In genomic region chr4:125149460-125149859, GRCm38 (mm10) we compare ENCODE assay signal across 24 mouse cellular contexts. TPM values are rescaled to one million over a fixed set of nuclear protein-coding genes. Genes with fewer than 3 reads are reported as not detected.
A peak's percentile ranks its signal among the peaks of the same experiment; 100 is the strongest.
DNase-seq lines count a peak whose midpoint lies in the region; ATAC-seq lines count a peak whose summit lies in the region.
"Had no signal": no experiment of that assay in that cellular context is flagged by ENCODE, and none has a peak within 500 bp of the region (broad histone marks: within the 10 kb centered on the region; RNA-seq: fewer than 3 reads in every experiment).

No protein-coding gene starts in this region.

- peak; percentile 95 for DNase-seq in heart, adult 11 months
- no peak for DNase-seq in heart, embryonic 10.5 days (ENCODE audit: low spot score)
- DNase-seq in kidney, postnatal 14 days, result peak; percentile 11
- no peak for DNase-seq in kidney, adult 11 months
- DNase-seq in cerebellum, postnatal 4 days (ENCODE audit: low spot score in 2 of 2), result no peak
- DNase-seq: adrenal gland, postnatal 10 days; adrenal gland, postnatal 36 days; B cell, adult 2 months; cerebellum, adult 18-20 months; cerebellum, adult 9-10 months; cerebellum, postnatal 14 days; forebrain, postnatal 0 days; gastrocnemius, postnatal 36 days had no signal

- no peak overlapping the region for H3K9ac ChIP-seq in limb, embryonic 12.5 days (replicated peaks)
- H3K9ac ChIP-seq: embryonic facial prominence, embryonic 12.5 days; embryonic facial prominence, embryonic 15.5 days; forebrain, postnatal 0 days; heart, embryonic 12.5 days; heart, embryonic 15.5 days; hindbrain, embryonic 12.5 days; hindbrain, embryonic 15.5 days; intestine, embryonic 15.5 days had no signal

- no peak overlapping the region for H3K27ac ChIP-seq in heart, embryonic 10.5 days
- peak overlapping the region; percentile 53 for H3K27ac ChIP-seq in limb, embryonic 12.5 days
- H3K27ac ChIP-seq: embryonic facial prominence, embryonic 12.5 days; embryonic facial prominence, embryonic 15.5 days; heart, embryonic 15.5 days; hindbrain, embryonic 12.5 days; hindbrain, embryonic 15.5 days; intestine, embryonic 15.5 days had no signal

- H3K4me1 ChIP-seq in heart, embryonic 10.5 days, result 0 out of 2 replicates have a peak, but pooled peaks cover 5% of the 10 kb centered on the region
- peaks cover 25% of the 10 kb centered on the region for H3K4me1 ChIP-seq in limb, embryonic 12.5 days (replicated peaks)
- H3K4me1 ChIP-seq: embryonic facial prominence, embryonic 12.5 days; heart, embryonic 12.5 days; heart, embryonic 15.5 days; intestine, embryonic 15.5 days had no signal

- WGBS in heart, embryonic 10.5 days, result 48% methylated on average over 5 of the region's 5 CpGs
- WGBS in limb, embryonic 12.5 days, result 17% methylated on average over 5 of the region's 5 CpGs

- no peaks in the 10 kb centered on the region for H3K36me3 ChIP-seq in heart, embryonic 10.5 days
- H3K36me3 ChIP-seq in limb, embryonic 12.5 days, result no peaks in the 10 kb centered on the region
- H3K36me3 ChIP-seq: embryonic facial prominence, embryonic 12.5 days; embryonic facial prominence, embryonic 15.5 days; G1E; heart, embryonic 12.5 days; heart, embryonic 15.5 days; hindbrain, embryonic 12.5 days; hindbrain, embryonic 15.5 days; intestine, embryonic 15.5 days had no signal

- H3K27me3 ChIP-seq in heart, embryonic 10.5 days (ENCODE audit: insufficient read depth, poor library complexity, severe bottlenecking), result peaks cover 47% of the 10 kb centered on the region
- peaks cover 24% of the 10 kb centered on the region for H3K27me3 ChIP-seq in limb, embryonic 12.5 days
- H3K27me3 ChIP-seq: embryonic facial prominence, embryonic 12.5 days had no signal

- no peak overlapping the region for H3K4me3 ChIP-seq in heart, embryonic 10.5 days
- no peak overlapping the region for H3K4me3 ChIP-seq in limb, embryonic 12.5 days (replicated peaks)
- H3K4me3 ChIP-seq: embryonic facial prominence, embryonic 12.5 days; embryonic facial prominence, embryonic 15.5 days; heart, embryonic 12.5 days; heart, embryonic 15.5 days; hindbrain, embryonic 12.5 days; hindbrain, embryonic 15.5 days; intestine, embryonic 15.5 days had no signal

- H3K4me2 ChIP-seq in limb, embryonic 12.5 days, result peak overlapping the region; percentile 23
- H3K4me2 ChIP-seq: embryonic facial prominence, embryonic 12.5 days; embryonic facial prominence, embryonic 15.5 days; heart, embryonic 12.5 days; heart, embryonic 15.5 days; hindbrain, embryonic 12.5 days; hindbrain, embryonic 15.5 days; intestine, embryonic 15.5 days had no signal

- H3K9me3 ChIP-seq in heart, embryonic 10.5 days, result no peaks in the 10 kb centered on the region
- no peaks in the 10 kb centered on the region for H3K9me3 ChIP-seq in limb, embryonic 12.5 days
- H3K9me3 ChIP-seq: embryonic facial prominence, embryonic 12.5 days; embryonic facial prominence, embryonic 15.5 days; heart, embryonic 15.5 days; hindbrain, embryonic 12.5 days; hindbrain, embryonic 15.5 days; intestine, embryonic 15.5 days had no signal

- no peak for ATAC-seq in limb, embryonic 12.5 days (ENCODE audit: insufficient number of reproducible peaks, insufficient read depth, low FRiP score, low TSS enrichment, low read depth)
- ATAC-seq: forebrain, embryonic 14.5 days; forebrain, postnatal 0 days; intestine, embryonic 15.5 days; Patski had no signal

RNA-seq across cellular contexts. Expression of gene Zc3h12a, which starts 21.8 kb away (rescaled TPM):
- 0.92 and 1.2 TPM in 2 replicates for polyA plus RNA-seq in heart, embryonic 10.5 days (2016; fragmentation: Nextera tagmentation; extraction: Ambion mirVana)
- polyA plus RNA-seq in limb, embryonic 12.5 days (2016; fragmentation: Nextera tagmentation; extraction: Ambion mirVana), result 0.24 and 0.32 TPM in 2 replicates

Comparison
In these comparisons a context has a peak if more than half of its experiments do, and no peak if none do; other contexts are left out.
1. DNase-seq: peak in heart, adult 11 months (single experiment) and kidney, postnatal 14 days (single experiment); none in heart, embryonic 10.5 days (single experiment), kidney, adult 11 months (single experiment) and cerebellum, postnatal 4 days (0 of 2).